Mouse (Mus musculus): ENCODE measurements around the gene Ppif.

GRCm38 (mm10) chr14:25734736-25735716 is 41.1 kb downstream of the Ppif start:
- TF ChIP-seq EP300 (optimal IDR thresholded peaks at IDR 0.05) = no peak
- TF ChIP-seq CTCF (IDR thresholded peaks at IDR 0.05; ENCODE audit: low read depth) = no peak
